Comparison of ENCODE assay signal across 8 mouse cellular contexts in genomic region chr2:112261748-112262653, GRCm38 (mm10). TPM values are rescaled to one million over a fixed set of nuclear protein-coding genes. Genes with fewer than 3 reads are reported as not detected.
DNase-seq lines count a peak whose midpoint lies in the region; ATAC-seq and TF ChIP-seq lines count a peak whose summit lies in the region.

Nop10 (plus strand) TSS chr2:112261926.

- no peaks in the 10 kb centered on the region for H3K9me3 ChIP-seq in embryonic facial prominence, embryonic 15.5 days (replicated peaks)
- H3K9me3 ChIP-seq in kidney, embryonic 14.5 days (ENCODE audit: control insufficient read depth, low read length) = no peaks in the 10 kb centered on the region
- H3K9me3 ChIP-seq in limb, embryonic 15.5 days = no peaks in the 10 kb centered on the region

- ATAC-seq in embryonic facial prominence, embryonic 15.5 days (ENCODE audit: insufficient number of reproducible peaks, low FRiP score, low TSS enrichment, low read depth) = peak; percentile 44; the same call in 1 of the 2 replicates
- peak; percentile 65 for ATAC-seq in kidney, embryonic 14.5 days (ENCODE audit: low FRiP score, low TSS enrichment)
- peak; percentile 50; the same call in 1 of the 2 replicates for ATAC-seq in limb, embryonic 15.5 days (ENCODE audit: insufficient number of reproducible peaks, low FRiP score, low TSS enrichment, low read depth)

- H3K9ac ChIP-seq in embryonic facial prominence, embryonic 15.5 days = peak within 1 kb of the TSS; percentile 57
- peak within 1 kb of the TSS; percentile 64 for H3K9ac ChIP-seq in kidney, embryonic 14.5 days (ENCODE audit: low read depth, low read length)
- peak within 1 kb of the TSS; percentile 54 for H3K9ac ChIP-seq in limb, embryonic 15.5 days

- TF ChIP-seq CTCF in bone marrow, adult 2 months (IDR thresholded peaks at IDR 0.05; ENCODE audit: control insufficient read depth, insufficient read depth, low read length) = peak; percentile 67

- under 1% methylated on average over 36 of the region's 36 CpGs for WGBS in bone marrow, adult 2 months
- under 1% methylated on average over 36 of the region's 36 CpGs for WGBS in embryonic facial prominence, embryonic 15.5 days
- WGBS in kidney, embryonic 14.5 days = under 1% methylated on average over 36 of the region's 36 CpGs
- under 1% methylated on average over 36 of the region's 36 CpGs for WGBS in limb, embryonic 15.5 days

- 0 out of 2 replicates have a peak within 1 kb of the TSS, but pooled peaks have one; percentile 16 for H3K27ac ChIP-seq in bone marrow, adult 2 months (ENCODE audit: control insufficient read depth, insufficient read depth, low read depth, low read length, poor library complexity)
- peak within 1 kb of the TSS; percentile 68; the same call in 1 of the 2 replicates for H3K27ac ChIP-seq in embryonic facial prominence, embryonic 15.5 days (replicated peaks)
- H3K27ac ChIP-seq in kidney, embryonic 14.5 days (ENCODE audit: low read depth, low read length) = 0 out of 2 replicates have a peak within 1 kb of the TSS, but pooled peaks have one; percentile 47
- peak within 1 kb of the TSS; percentile 81 for H3K27ac ChIP-seq in limb, embryonic 15.5 days

- no peaks in the 10 kb centered on the region for H3K4me1 ChIP-seq in bone marrow, adult 2 months (ENCODE audit: control insufficient read depth, insufficient read depth, low read length)
- peaks cover 27% of the 10 kb centered on the region for H3K4me1 ChIP-seq in embryonic facial prominence, embryonic 15.5 days
- peaks cover 9% of the 10 kb centered on the region; the same call in 1 of the 2 replicates for H3K4me1 ChIP-seq in kidney, embryonic 14.5 days (ENCODE audit: control insufficient read depth, insufficient read depth, low read length)
- H3K4me1 ChIP-seq in limb, embryonic 15.5 days = peaks cover 21% of the 10 kb centered on the region

- no peaks in the 10 kb centered on the region for H3K27me3 ChIP-seq in embryonic facial prominence, embryonic 15.5 days
- H3K27me3 ChIP-seq in kidney, embryonic 14.5 days (ENCODE audit: control insufficient read depth, insufficient read depth, low read length) = no peaks in the 10 kb centered on the region
- no peaks in the 10 kb centered on the region for H3K27me3 ChIP-seq in limb, embryonic 15.5 days

- no peaks in the 10 kb centered on the region for H3K36me3 ChIP-seq in embryonic facial prominence, embryonic 15.5 days
- H3K36me3 ChIP-seq in kidney, embryonic 14.5 days (ENCODE audit: control insufficient read depth, insufficient read depth, low read length) = no peaks in the 10 kb centered on the region
- H3K36me3 ChIP-seq in limb, embryonic 15.5 days = 0 out of 2 replicates have a peak, but pooled peaks cover 2% of the 10 kb centered on the region

- DNase-seq in A20 (ENCODE audit: low read depth, low spot score) = peak; percentile 94
- DNase-seq in heart, adult 9 months (ENCODE audit: low spot score in 2 of 2) = peak; percentile 82 to 85
- DNase-seq in monocyte, adult 2 months (ENCODE audit: low read depth in 1 of 2, low spot score in 2 of 2) = peak; percentile 42 to 61
- DNase-seq in spleen, postnatal 36 days (ENCODE audit: low spot score in 2 of 2) = peak; percentile 80 to 86

- peak within 1 kb of the TSS; percentile 57 for H3K4me2 ChIP-seq in embryonic facial prominence, embryonic 15.5 days (replicated peaks)
- peak within 1 kb of the TSS; percentile 52 for H3K4me2 ChIP-seq in kidney, embryonic 14.5 days (replicated peaks; ENCODE audit: low read depth, low read length)
- peak within 1 kb of the TSS; percentile 61 for H3K4me2 ChIP-seq in limb, embryonic 15.5 days

- H3K4me3 ChIP-seq in bone marrow, adult 2 months (replicated peaks; ENCODE audit: control insufficient read depth, low read depth, low read length) = peak within 1 kb of the TSS; percentile 74
- peak within 1 kb of the TSS; percentile 60 for H3K4me3 ChIP-seq in embryonic facial prominence, embryonic 15.5 days (replicated peaks)
- peak within 1 kb of the TSS; percentile 77 for H3K4me3 ChIP-seq in kidney, embryonic 14.5 days (ENCODE audit: low read length)
- H3K4me3 ChIP-seq in limb, embryonic 15.5 days = peak within 1 kb of the TSS; percentile 65

- peak; percentile 79 for TF ChIP-seq POLR2A in bone marrow, adult 2 months (IDR thresholded peaks at IDR 0.05; ENCODE audit: borderline replicate concordance, control insufficient read depth, low read depth, low read length)

RNA-seq across cellular contexts. Expression of gene Nop10, which starts in this region (rescaled TPM):
- polyA plus RNA-seq in bone marrow, adult 2 months (2011; ENCODE audit: insufficient read depth, insufficient read length, low replicate concordance, missing spikeins) = 34.5 and 79.9 TPM in 2 replicates
- 201 and 206 TPM in 2 replicates for polyA plus RNA-seq in embryonic facial prominence, embryonic 15.5 days (2015; fragmentation: Nextera tagmentation; extraction: Ambion mirVana)
- 225 and 322 TPM in 2 replicates for polyA plus RNA-seq in kidney, embryonic 14.5 days (2014; fragmentation: Nextera tagmentation; extraction: Ambion mirVana)
- 185 and 207 TPM in 2 replicates for polyA plus RNA-seq in limb, embryonic 15.5 days (2015; fragmentation: Nextera tagmentation; extraction: Ambion mirVana)

Comparison
In these comparisons a context has a peak if more than half of its experiments do, and no peak if none do; other contexts are left out.
1. Peak in every context shown above with its lines: DNase-seq, ATAC-seq, H3K4me3 ChIP-seq and H3K27ac ChIP-seq.
2. H3K27ac ChIP-seq: peak in every context shown above with its lines; median percentile 81 in limb, embryonic 15.5 days; 68 in embryonic facial prominence, embryonic 15.5 days; 47 in kidney, embryonic 14.5 days; 16 in bone marrow, adult 2 months.